Mouse (Mus musculus): ENCODE measurements at regions not wholly inside any gene's neighbourhood (a gene's known extent, or its start where the extent isn't known, plus 50 kb on each side); places are given as distances from the start of the nearest gene placed in this dataset.

GRCm38 (mm10) chr14:97293109-97293508 is 774.2 kb upstream of the Klhl1 start:
- TF ChIP-seq POLR2A (IDR thresholded peaks at IDR 0.05; ENCODE audit: insufficient read depth, low read length) (no peak), CTCF (IDR thresholded peaks at IDR 0.05; ENCODE audit: low read depth, low read length) (no peak), EP300 (IDR thresholded peaks at IDR 0.05; ENCODE audit: insufficient read depth, low read depth, low read length) (no peak)
